Mouse (Mus musculus): ENCODE measurements around the gene Frmd8. TPM values are rescaled to one million over a fixed set of nuclear protein-coding genes. Genes with fewer than 3 reads are reported as not detected.

The Frmd8 gene
- polyA plus RNA-seq, 1 experiment from 2014 or later = 15.8 TPM

DNA sequence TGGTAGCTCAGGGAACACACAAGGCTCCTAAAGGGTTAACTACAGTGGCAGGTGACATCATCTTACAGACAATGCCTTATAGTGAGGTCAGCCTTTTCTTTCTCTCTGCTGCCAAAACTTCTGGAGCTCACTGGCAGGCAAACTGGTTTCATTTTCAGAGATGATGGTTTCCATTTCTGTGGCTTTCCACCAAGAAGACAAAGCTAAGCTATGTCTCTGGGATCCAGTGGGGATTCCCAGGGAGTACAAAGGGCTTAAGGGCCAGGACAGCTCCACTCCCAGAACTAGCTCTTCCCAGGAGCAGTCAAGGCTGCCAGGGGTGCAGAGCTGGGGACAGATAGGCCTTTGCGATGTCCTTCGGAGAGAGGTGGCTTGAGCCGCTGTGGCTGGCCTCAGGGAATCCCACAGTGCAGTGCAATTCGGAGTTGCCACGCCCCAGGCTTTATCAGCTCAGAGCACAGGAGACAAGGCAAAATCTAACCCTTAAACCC is 23.5 kb downstream of the Frmd8 start:
- no peak for DNase-seq (ENCODE audit: low spot score)
- WGBS = 63% methylated on average over 5 of the region's 5 CpGs
- no peak overlapping the region for H3K9ac ChIP-seq (replicated peaks; ENCODE audit: low read length)

DNA sequence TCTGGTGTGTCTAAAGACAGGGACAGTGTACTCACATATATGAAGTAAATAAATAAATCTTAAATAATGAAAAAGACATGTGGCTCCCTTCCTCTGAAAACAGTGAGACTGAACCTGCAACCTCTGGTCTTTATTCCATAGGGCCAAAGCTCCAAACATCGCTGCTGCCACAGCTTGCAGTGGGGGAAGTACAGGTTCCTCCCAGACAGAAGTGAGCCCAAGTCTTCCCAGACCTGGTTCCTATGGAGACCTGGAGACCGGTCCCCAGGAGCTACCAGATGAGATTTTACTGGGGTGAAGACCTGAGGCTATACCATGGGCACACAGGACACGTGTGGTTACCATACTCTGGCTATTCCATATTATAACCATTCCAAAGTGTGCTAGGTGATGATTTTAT is 24.2 kb downstream of the Frmd8 start:
- no peaks in the 10 kb centered on the region for H3K27me3 ChIP-seq (ENCODE audit: control insufficient read depth, insufficient read depth, low read length)
- peaks cover 10% of the 10 kb centered on the region for H3K36me3 ChIP-seq (replicated peaks; ENCODE audit: control insufficient read depth, insufficient read depth, low read depth, low read length)
- no peak overlapping the region for H3K4me3 ChIP-seq (ENCODE audit: low read depth, low read length)
- H3K4me2 ChIP-seq (ENCODE audit: low read depth, low read length) = no peak overlapping the region
- ATAC-seq (replicated peaks; ENCODE audit: insufficient number of reproducible peaks, low FRiP score, low TSS enrichment, low read depth) = no peak
- H3K9ac ChIP-seq (replicated peaks; ENCODE audit: low read length) = no peak overlapping the region
- no peak overlapping the region for H3K27ac ChIP-seq (replicated peaks; ENCODE audit: low read depth, low read length)
- no peaks in the 10 kb centered on the region for H3K9me3 ChIP-seq (replicated peaks; ENCODE audit: control insufficient read depth, low read length)
- no peak for DNase-seq (ENCODE audit: low spot score)
- peaks cover 26% of the 10 kb centered on the region for H3K4me1 ChIP-seq (ENCODE audit: control insufficient read depth, insufficient read depth, low read length)
- 90% methylated on average over 3 of the region's 3 CpGs for WGBS

More for the DNA sequence above, 23.5 kb downstream of the Frmd8 start:
- H3K9me3 ChIP-seq (replicated peaks; ENCODE audit: control insufficient read depth, low read length) = no peaks in the 10 kb centered on the region
- ATAC-seq (replicated peaks; ENCODE audit: insufficient number of reproducible peaks, low FRiP score, low TSS enrichment, low read depth) = no peak
- H3K27me3 ChIP-seq (ENCODE audit: control insufficient read depth, insufficient read depth, low read length) = no peaks in the 10 kb centered on the region
- no peak overlapping the region for H3K4me3 ChIP-seq (ENCODE audit: low read depth, low read length)
- no peak overlapping the region for H3K4me2 ChIP-seq (ENCODE audit: low read depth, low read length)
- no peak overlapping the region for H3K27ac ChIP-seq (replicated peaks; ENCODE audit: low read depth, low read length)
- H3K36me3 ChIP-seq (replicated peaks; ENCODE audit: control insufficient read depth, insufficient read depth, low read depth, low read length) = peaks cover 10% of the 10 kb centered on the region
- peaks cover 26% of the 10 kb centered on the region for H3K4me1 ChIP-seq (ENCODE audit: control insufficient read depth, insufficient read depth, low read length)

GRCm38 (mm10) chr19:5849843-5850527 is 25.1 kb downstream of the Frmd8 start:
- H3K27ac ChIP-seq (replicated peaks; ENCODE audit: low read depth, low read length) = no peak overlapping the region
- H3K9me3 ChIP-seq (replicated peaks; ENCODE audit: control insufficient read depth, low read length) = no peaks in the 10 kb centered on the region
- ATAC-seq (replicated peaks; ENCODE audit: insufficient number of reproducible peaks, low FRiP score, low TSS enrichment, low read depth) = no peak
- peaks cover 10% of the 10 kb centered on the region for H3K36me3 ChIP-seq (replicated peaks; ENCODE audit: control insufficient read depth, insufficient read depth, low read depth, low read length)
- H3K4me3 ChIP-seq (ENCODE audit: low read depth, low read length) = no peak overlapping the region
- H3K27me3 ChIP-seq (ENCODE audit: control insufficient read depth, insufficient read depth, low read length) = no peaks in the 10 kb centered on the region
- no peak overlapping the region for H3K4me2 ChIP-seq (ENCODE audit: low read depth, low read length)
- peaks cover 27% of the 10 kb centered on the region for H3K4me1 ChIP-seq (ENCODE audit: control insufficient read depth, insufficient read depth, low read length)
- H3K9ac ChIP-seq (replicated peaks; ENCODE audit: low read length) = no peak overlapping the region
- peak; percentile 92 for DNase-seq (ENCODE audit: low spot score)
- 29% methylated on average over 11 of the region's 11 CpGs for WGBS

- H3K4me1 ChIP-seq (ENCODE audit: control insufficient read depth, insufficient read depth, low read length) = peaks cover 28% of the 10 kb centered on the region
- no peaks in the 10 kb centered on the region for H3K9me3 ChIP-seq (replicated peaks; ENCODE audit: control insufficient read depth, low read length)
- H3K4me2 ChIP-seq (ENCODE audit: low read depth, low read length) = no peak overlapping the region
- DNase-seq (ENCODE audit: low spot score) (peak; percentile 52), ATAC-seq (replicated peaks; ENCODE audit: insufficient number of reproducible peaks, low FRiP score, low TSS enrichment, low read depth) (no peak)
- no peaks in the 10 kb centered on the region for H3K27me3 ChIP-seq (ENCODE audit: control insufficient read depth, insufficient read depth, low read length)
- no peak overlapping the region for H3K4me3 ChIP-seq (ENCODE audit: low read depth, low read length)
- WGBS = 28% methylated on average over 13 of the region's 13 CpGs
- H3K27ac ChIP-seq (replicated peaks; ENCODE audit: low read depth, low read length) = peak overlapping the region; percentile 35; the same call in 1 of the 2 replicates
- H3K9ac ChIP-seq (replicated peaks; ENCODE audit: low read length) = peak overlapping the region; percentile 2
- peaks cover 10% of the 10 kb centered on the region for H3K36me3 ChIP-seq (replicated peaks; ENCODE audit: control insufficient read depth, insufficient read depth, low read depth, low read length)
Measured at GRCm38 (mm10) chr19:5848826-5849672, 26.0 kb downstream of the Frmd8 start.

GRCm38 (mm10) chr19:5848032-5848825 is 26.8 kb downstream of the Frmd8 start:
- Histone ChIP-seq H3K4me2 (ENCODE audit: low read depth, low read length) (0 out of 2 replicates have a peak overlapping the region, but pooled peaks have one; percentile 2), H3K36me3 (replicated peaks; ENCODE audit: control insufficient read depth, insufficient read depth, low read depth, low read length) (peaks cover 10% of the 10 kb centered on the region), H3K27ac (replicated peaks; ENCODE audit: low read depth, low read length) (peak overlapping the region; percentile 74; the same call in 1 of the 2 replicates), H3K4me1 (ENCODE audit: control insufficient read depth, insufficient read depth, low read length) (peaks cover 28% of the 10 kb centered on the region), H3K9ac (replicated peaks; ENCODE audit: low read length) (peak overlapping the region; percentile 25), H3K27me3 (ENCODE audit: control insufficient read depth, insufficient read depth, low read length) (no peaks in the 10 kb centered on the region), H3K9me3 (replicated peaks; ENCODE audit: control insufficient read depth, low read length) (no peaks in the 10 kb centered on the region), H3K4me3 (ENCODE audit: low read depth, low read length) (no peak overlapping the region)
- ATAC-seq (replicated peaks; ENCODE audit: insufficient number of reproducible peaks, low FRiP score, low TSS enrichment, low read depth) (no peak), DNase-seq (ENCODE audit: low spot score) (peak; percentile 21)
- WGBS = 37% methylated on average over 14 of the region's 14 CpGs

GRCm38 (mm10) chr19:5847306-5847796 is 27.7 kb downstream of the Frmd8 start:
- 24% methylated on average over 4 of the region's 4 CpGs for WGBS
- Histone ChIP-seq H3K4me3 (ENCODE audit: low read depth, low read length) (no peak overlapping the region), H3K9me3 (replicated peaks; ENCODE audit: control insufficient read depth, low read length) (no peaks in the 10 kb centered on the region), H3K27me3 (ENCODE audit: control insufficient read depth, insufficient read depth, low read length) (no peaks in the 10 kb centered on the region), H3K4me2 (ENCODE audit: low read depth, low read length) (0 out of 2 replicates have a peak overlapping the region, but pooled peaks have one; percentile 11), H3K36me3 (replicated peaks; ENCODE audit: control insufficient read depth, insufficient read depth, low read depth, low read length) (peaks cover 8% of the 10 kb centered on the region), H3K9ac (replicated peaks; ENCODE audit: low read length) (peak overlapping the region; percentile 25), H3K27ac (replicated peaks; ENCODE audit: low read depth, low read length) (peak overlapping the region; percentile 74), H3K4me1 (ENCODE audit: control insufficient read depth, insufficient read depth, low read length) (peaks cover 28% of the 10 kb centered on the region)
- ATAC-seq (replicated peaks; ENCODE audit: insufficient number of reproducible peaks, low FRiP score, low TSS enrichment, low read depth) (no peak), DNase-seq (ENCODE audit: low spot score) (no peak)

- H3K4me1 ChIP-seq (ENCODE audit: control insufficient read depth, insufficient read depth, low read length) = peaks cover 28% of the 10 kb centered on the region
- DNase-seq (ENCODE audit: low spot score) = peak; percentile 87
- WGBS = 4% methylated on average over 16 of the region's 16 CpGs
Measured at GRCm38 (mm10) chr19:5846557-5847305, 28.3 kb downstream of the Frmd8 start.

More at GRCm38 (mm10) chr19:5846557-5847305, 28.3 kb downstream of the Frmd8 start:
- Histone ChIP-seq H3K4me3 (ENCODE audit: low read depth, low read length) (no peak overlapping the region), H3K36me3 (replicated peaks; ENCODE audit: control insufficient read depth, insufficient read depth, low read depth, low read length) (peaks cover 2% of the 10 kb centered on the region; the same call in 1 of the 2 replicates), H3K27ac (replicated peaks; ENCODE audit: low read depth, low read length) (peak overlapping the region; percentile 74), H3K9ac (replicated peaks; ENCODE audit: low read length) (peak overlapping the region; percentile 33), H3K9me3 (replicated peaks; ENCODE audit: control insufficient read depth, low read length) (no peaks in the 10 kb centered on the region), H3K27me3 (ENCODE audit: control insufficient read depth, insufficient read depth, low read length) (no peaks in the 10 kb centered on the region), H3K4me2 (ENCODE audit: low read depth, low read length) (peak overlapping the region; percentile 61)
- peak; percentile 80 for ATAC-seq (replicated peaks; ENCODE audit: insufficient number of reproducible peaks, low FRiP score, low TSS enrichment, low read depth)

Data from embryonic facial prominence, embryonic 11.5 days (tissue).